Mouse (Mus musculus) macrophage (primary cell): ENCODE data around the gene Galnt18. TPM values are rescaled to one million over a fixed set of nuclear protein-coding genes. Genes with fewer than 3 reads are reported as not detected.

Source experiments
- H3K27ac ChIP-seq: fragments of 350-480 bp; formaldehyde crosslinking; 2 replicates; pipeline ENCODE4 v1.9.0; 2021
- H3K36me3 ChIP-seq: fragments of 350-480 bp; formaldehyde crosslinking; 2 replicates; pipeline ENCODE4 v1.9.0; 2021; ENCODE audit errors: inconsistent target
- H3K4me3 ChIP-seq: fragments of 350-480 bp; formaldehyde crosslinking; 2 replicates; pipeline ENCODE4 v1.9.0; 2021; ENCODE audit errors: inconsistent target
- H3K79me2 ChIP-seq: fragments of 350-480 bp; formaldehyde crosslinking; 2 replicates; pipeline ENCODE4 v1.9.0; 2021; ENCODE audit errors: inconsistent target
- WGBS: methylation state at CpG from one replicate; pipeline ENCODE4 v1.1.7; 2026; ENCODE audit warnings: inconsistent platforms; ENCODE audit not compliant: missing documents; 5-methylcytosine and 5-hydroxymethylcytosine counted together
- polyA plus RNA-seq: library from polyadenylated mRNA; stranded (reverse); fragments of 250-400 nt; gene quantifications from 3 replicates; pipeline ENCODE4 v1.2.4, GENCODE M21; 2018; ENCODE audit warnings: inconsistent platforms

Galnt18 gene
- polyA plus RNA-seq, 1 experiment from 2014 or later = not detected

GRCm38 (mm10) chr7:111740091-111740490 lies 39.7 kb downstream of the Galnt18 start:
- no peak overlapping the region for H3K4me3 ChIP-seq
- 82% methylated on average over 6 of the region's 6 CpGs for WGBS
- H3K79me2 ChIP-seq = no peaks in the 10 kb centered on the region
- H3K36me3 ChIP-seq = no peaks in the 10 kb centered on the region
- H3K27ac ChIP-seq = no peak overlapping the region

- H3K79me2 ChIP-seq = no peaks in the 10 kb centered on the region
- H3K27ac ChIP-seq = no peak overlapping the region
These were observed 40.4 kb downstream of the Galnt18 start for GRCm38 (mm10) chr7:111739371-111739765.

GRCm38 (mm10) chr7:111738456-111739370 lies 41.1 kb downstream of the Galnt18 start:
- H3K79me2 ChIP-seq = no peaks in the 10 kb centered on the region
- H3K27ac ChIP-seq = no peak overlapping the region
- H3K36me3 ChIP-seq = no peaks in the 10 kb centered on the region
- 76% methylated on average over 10 of the region's 10 CpGs for WGBS
- no peak overlapping the region for H3K4me3 ChIP-seq

More at GRCm38 (mm10) chr7:111739371-111739765, 40.4 kb downstream of the Galnt18 start:
- 77% methylated on average over 5 of the region's 5 CpGs for WGBS
- Histone ChIP-seq H3K4me3 (no peak overlapping the region), H3K36me3 (no peaks in the 10 kb centered on the region)

- no peaks in the 10 kb centered on the region for H3K36me3 ChIP-seq
- no peak overlapping the region for H3K4me3 ChIP-seq
- no peak overlapping the region for H3K27ac ChIP-seq
- H3K79me2 ChIP-seq = no peaks in the 10 kb centered on the region
- 80% methylated on average over 7 of the region's 7 CpGs for WGBS
These were observed 42.4 kb downstream of the Galnt18 start for GRCm38 (mm10) chr7:111737426-111737825.

GRCm38 (mm10) chr7:111736365-111736764 lies 43.4 kb downstream of the Galnt18 start:
- H3K36me3 ChIP-seq = no peaks in the 10 kb centered on the region
- no peak overlapping the region for H3K27ac ChIP-seq
- no peaks in the 10 kb centered on the region for H3K79me2 ChIP-seq
- 64% methylated on average over 3 of the region's 3 CpGs for whole genome bisulfite sequencing
- H3K4me3 ChIP-seq = no peak overlapping the region

GRCm38 (mm10) chr7:111730346-111731269 lies 49.2 kb downstream of the Galnt18 start:
- no peaks in the 10 kb centered on the region for H3K36me3 ChIP-seq
- WGBS = 90% methylated on average over 8 of the region's 8 CpGs
- H3K27ac ChIP-seq = no peak overlapping the region
- H3K79me2 ChIP-seq = no peaks in the 10 kb centered on the region
- no peak overlapping the region for H3K4me3 ChIP-seq

- WGBS = 70% methylated on average over 2 of the region's 2 CpGs
- no peak overlapping the region for H3K27ac ChIP-seq
- H3K79me2 ChIP-seq = no peaks in the 10 kb centered on the region
These were observed 52.8 kb downstream of the Galnt18 start for GRCm38 (mm10) chr7:111726928-111727327.

GRCm38 (mm10) chr7:111724730-111725129 lies 55.0 kb downstream of the Galnt18 start:
- WGBS = 79% methylated on average over 7 of the region's 7 CpGs
- H3K36me3 ChIP-seq = no peaks in the 10 kb centered on the region
- no peak overlapping the region for H3K27ac ChIP-seq
- no peaks in the 10 kb centered on the region for H3K79me2 ChIP-seq
- H3K4me3 ChIP-seq = no peak overlapping the region

More at GRCm38 (mm10) chr7:111726928-111727327, 52.8 kb downstream of the Galnt18 start:
- H3K4me3 ChIP-seq = no peak overlapping the region
- H3K36me3 ChIP-seq = no peaks in the 10 kb centered on the region

- Histone ChIP-seq H3K36me3 (no peaks in the 10 kb centered on the region), H3K27ac (no peak overlapping the region), H3K79me2 (no peaks in the 10 kb centered on the region), H3K4me3 (no peak overlapping the region)
- 73% methylated on average over 4 of the region's 4 CpGs for WGBS
These were observed 55.8 kb downstream of the Galnt18 start for GRCm38 (mm10) chr7:111724004-111724403.

GRCm38 (mm10) chr7:111721308-111721698 lies 58.5 kb downstream of the Galnt18 start:
- Histone ChIP-seq H3K4me3 (no peak overlapping the region), H3K79me2 (no peaks in the 10 kb centered on the region), H3K27ac (no peak overlapping the region), H3K36me3 (no peaks in the 10 kb centered on the region)
- WGBS = 96% methylated on average over 5 of the region's 5 CpGs

- 86% methylated on average over 8 of the region's 8 CpGs for WGBS
- no peak overlapping the region for H3K27ac ChIP-seq
- no peaks in the 10 kb centered on the region for H3K36me3 ChIP-seq
- no peaks in the 10 kb centered on the region for H3K79me2 ChIP-seq
- no peak overlapping the region for H3K4me3 ChIP-seq
These were observed 59.1 kb downstream of the Galnt18 start for GRCm38 (mm10) chr7:111720511-111721307.

- Histone ChIP-seq H3K27ac (no peak overlapping the region), H3K36me3 (no peaks in the 10 kb centered on the region), H3K4me3 (no peak overlapping the region), H3K79me2 (no peaks in the 10 kb centered on the region)
- 74% methylated on average over 4 of the region's 4 CpGs for WGBS
These were observed 60.9 kb downstream of the Galnt18 start for GRCm38 (mm10) chr7:111718900-111719299.

GRCm38 (mm10) chr7:111714639-111715360 lies 65.0 kb downstream of the Galnt18 start:
- H3K36me3 ChIP-seq = no peaks in the 10 kb centered on the region
- H3K27ac ChIP-seq = no peak overlapping the region
- 89% methylated on average over 5 of the region's 5 CpGs for WGBS

More at GRCm38 (mm10) chr7:111714639-111715360, 65.0 kb downstream of the Galnt18 start:
- Histone ChIP-seq H3K4me3 (no peak overlapping the region), H3K79me2 (no peaks in the 10 kb centered on the region)
